Mouse (Mus musculus): ENCODE measurements around the gene Trp53bp2.

GRCm38 (mm10) chr1:182408243-182408642, 729 bp upstream of the Trp53bp2 start:
- TF ChIP-seq JUND (IDR thresholded peaks at IDR 0.05; ENCODE audit: low read depth, low read length) (no peak), CTCF (IDR thresholded peaks at IDR 0.05 in 2 of 3, conservative IDR thresholded peaks at IDR 0.05 in 1 of 3; ENCODE audit: control insufficient read depth in 1 of 3, insufficient read depth in 1 of 3, low read depth in 2 of 3, low read length in 3 of 3, poor library complexity in 1 of 3, severe bottlenecking in 1 of 3) (no peak), ELF1 (IDR thresholded peaks at IDR 0.05; ENCODE audit: low read depth, low read length) (no peak), ETS1 (IDR thresholded peaks at IDR 0.05; ENCODE audit: low read depth, low read length) (no peak), POLR2A (IDR thresholded peaks at IDR 0.05; ENCODE audit: control insufficient read depth in 1 of 2, insufficient read depth in 1 of 2, low read depth in 1 of 2, low read length in 2 of 2, poor library complexity in 1 of 2) (no peak), USF2 (IDR thresholded peaks at IDR 0.05; ENCODE audit: borderline replicate concordance in 1 of 2, insufficient read depth in 1 of 2, low read depth in 1 of 2, low read length in 2 of 2) (no peak), MYC (IDR thresholded peaks at IDR 0.05; ENCODE audit: low read depth, low read length) (no peak), EP300 (IDR thresholded peaks at IDR 0.05; ENCODE audit: low read depth in 1 of 2, low read length in 2 of 2) (no peak), MAZ (IDR thresholded peaks at IDR 0.05; ENCODE audit: low read depth, low read length) (no peak)
